Mouse (Mus musculus): ENCODE results near the gene Psg22. TPM values are rescaled to one million over a fixed set of nuclear protein-coding genes. Genes with fewer than 3 reads are reported as not detected.
"Not testable (repeated sequence)": the region's sequence is repeated elsewhere in the genome, so short reads cannot be mapped to it uniquely, and the experiment has no call there.

The Psg22 gene
- polyA plus RNA-seq, 1 experiment: not detected

DNA sequence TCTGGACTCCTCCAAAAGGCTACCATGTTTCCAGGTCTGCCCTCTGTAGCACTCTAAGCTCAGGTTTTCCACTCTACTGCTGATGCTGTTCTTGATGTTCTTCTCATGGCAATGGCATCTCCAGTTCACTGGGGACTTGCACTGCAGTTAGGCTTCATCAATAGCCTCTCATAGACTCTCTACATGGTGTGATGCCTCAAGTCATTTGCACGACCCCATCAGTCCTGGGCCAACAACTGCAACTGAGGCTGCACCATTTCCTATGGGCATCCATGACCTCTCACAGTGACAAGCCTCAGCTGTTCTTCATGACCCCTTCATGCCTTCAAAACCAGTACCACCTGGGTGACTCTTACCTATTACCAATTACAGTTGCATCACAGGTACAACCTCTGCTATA is 10.5 kb downstream of the Psg22 start:
- no peak for DNase-seq
- no peak overlapping the region for H3K27ac ChIP-seq (ENCODE audit: insufficient read depth, low read length)
- H3K4me3 ChIP-seq (replicated peaks; ENCODE audit: insufficient read depth, low read depth, low read length): no peak overlapping the region
- H3K4me1 ChIP-seq (ENCODE audit: control insufficient read depth, insufficient read depth, low read length): no peaks in the 10 kb centered on the region
- 85% methylated on average over 1 of the region's 1 CpGs for WGBS
- H3K27me3 ChIP-seq (ENCODE audit: control insufficient read depth, insufficient read depth, low read length): no peaks in the 10 kb centered on the region
- TF ChIP-seq POLR2A (IDR thresholded peaks at IDR 0.05; ENCODE audit: borderline replicate concordance, insufficient read depth, low read length) (no peak), CTCF (IDR thresholded peaks at IDR 0.05; ENCODE audit: borderline replicate concordance, insufficient read depth, low read depth, low read length) (no peak)

DNA sequence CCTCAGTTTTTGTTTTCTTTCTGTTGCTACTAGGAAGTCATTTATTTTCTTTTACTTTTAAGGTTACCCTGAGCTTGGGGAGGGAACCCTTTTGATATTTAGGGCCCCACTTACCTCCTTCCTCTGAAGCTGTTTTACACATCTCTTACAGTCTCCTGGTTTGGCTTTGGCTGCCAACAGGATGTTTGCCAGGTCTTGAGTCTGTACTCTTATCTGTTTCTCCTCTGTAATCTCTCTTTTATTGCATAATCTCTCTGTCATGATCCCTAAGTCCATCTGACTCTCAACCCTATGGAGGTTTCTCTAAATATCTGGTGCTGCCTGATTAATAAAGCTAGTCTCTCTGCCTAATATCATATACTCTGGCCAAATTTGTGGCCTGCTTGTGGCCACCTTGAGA is 15.2 kb downstream of the Psg22 start:
- Histone ChIP-seq H3K4me1 (ENCODE audit: control insufficient read depth, insufficient read depth, low read length) (no peaks in the 10 kb centered on the region), H3K27me3 (ENCODE audit: control insufficient read depth, insufficient read depth, low read length) (no peaks in the 10 kb centered on the region), H3K27ac (ENCODE audit: insufficient read depth, low read length) (no peak overlapping the region), H3K4me3 (replicated peaks; ENCODE audit: insufficient read depth, low read depth, low read length) (no peak overlapping the region)
- no peak for DNase-seq
- no peak for TF ChIP-seq POLR2A (IDR thresholded peaks at IDR 0.05; ENCODE audit: borderline replicate concordance, insufficient read depth, low read length)
- TF ChIP-seq CTCF (IDR thresholded peaks at IDR 0.05; ENCODE audit: borderline replicate concordance, insufficient read depth, low read depth, low read length): no peak

DNA sequence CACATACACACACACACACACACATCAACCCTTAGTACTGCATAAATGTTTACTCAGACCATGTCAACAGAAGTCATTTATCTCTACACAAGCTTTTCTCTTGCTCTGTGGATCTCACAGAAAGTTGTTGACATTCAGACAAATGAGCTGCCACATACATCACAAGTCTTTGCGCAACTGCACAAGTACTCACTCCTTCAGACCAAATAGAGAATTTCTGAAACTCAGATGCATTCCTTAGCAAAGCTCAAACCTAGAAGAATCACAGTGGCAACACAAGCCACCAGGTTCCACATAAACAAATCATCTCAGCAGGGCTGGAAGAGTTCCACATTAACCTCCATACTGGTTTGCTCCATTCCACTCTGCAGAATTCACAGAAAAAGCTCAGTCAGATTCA is 16.6 kb downstream of the Psg22 start:
- 95% methylated on average over 1 of the region's 1 CpGs for WGBS
- no peaks in the 10 kb centered on the region for H3K27me3 ChIP-seq (ENCODE audit: control insufficient read depth, insufficient read depth, low read length)
- TF ChIP-seq CTCF (IDR thresholded peaks at IDR 0.05; ENCODE audit: borderline replicate concordance, insufficient read depth, low read depth, low read length): no peak
- TF ChIP-seq POLR2A (IDR thresholded peaks at IDR 0.05; ENCODE audit: borderline replicate concordance, insufficient read depth, low read length): no peak
- H3K27ac ChIP-seq (ENCODE audit: insufficient read depth, low read length): no peak overlapping the region
- DNase-seq: no peak
- no peak overlapping the region for H3K4me3 ChIP-seq (replicated peaks; ENCODE audit: insufficient read depth, low read depth, low read length)
- no peaks in the 10 kb centered on the region for H3K4me1 ChIP-seq (ENCODE audit: control insufficient read depth, insufficient read depth, low read length)

DNA sequence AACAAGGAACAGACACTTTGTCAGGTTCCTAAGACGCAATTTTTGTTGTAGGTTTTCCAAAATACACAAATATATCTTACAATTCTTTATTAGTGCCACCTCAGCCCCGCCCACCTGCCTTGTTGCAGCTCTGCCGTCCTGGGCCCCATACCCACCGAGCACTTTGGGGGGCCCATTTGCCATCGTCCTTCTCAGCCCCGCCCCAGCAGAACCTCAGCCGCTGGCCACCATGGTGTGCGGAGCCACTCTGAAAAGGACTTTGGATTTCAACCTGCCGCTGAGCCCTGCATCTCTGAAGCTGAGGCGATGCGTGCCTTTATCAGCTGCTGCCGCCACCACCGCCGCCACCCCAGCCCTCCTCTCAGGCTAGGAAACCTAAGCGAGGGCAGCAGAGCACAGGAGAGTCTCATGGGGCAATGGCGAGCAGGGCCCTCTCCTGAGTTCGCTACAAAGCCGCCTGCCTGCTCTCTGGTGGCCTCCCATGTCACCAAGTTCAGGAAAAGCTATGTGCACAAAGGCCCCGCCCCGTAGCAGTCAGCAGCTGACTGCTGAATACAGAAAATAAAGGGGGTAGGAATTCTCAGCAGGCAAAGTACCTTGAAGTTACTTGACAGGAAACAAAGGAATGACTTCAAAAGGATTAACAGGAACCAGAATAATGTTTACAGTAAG is 28.4 kb downstream of the Psg22 start:
- DNase-seq: no peak
- TF ChIP-seq CTCF (IDR thresholded peaks at IDR 0.05; ENCODE audit: borderline replicate concordance, insufficient read depth, low read depth, low read length) (no peak), POLR2A (IDR thresholded peaks at IDR 0.05; ENCODE audit: borderline replicate concordance, insufficient read depth, low read length) (no peak)
- peaks cover 1% of the 10 kb centered on the region for H3K27me3 ChIP-seq (ENCODE audit: control insufficient read depth, insufficient read depth, low read length)
- H3K4me1 ChIP-seq (ENCODE audit: control insufficient read depth, insufficient read depth, low read length): no peaks in the 10 kb centered on the region
- H3K4me3 ChIP-seq (replicated peaks; ENCODE audit: insufficient read depth, low read depth, low read length): no peak overlapping the region
- H3K27ac ChIP-seq (ENCODE audit: insufficient read depth, low read length): no peak overlapping the region
- WGBS: 12% methylated on average over 20 of the region's 20 CpGs

DNA sequence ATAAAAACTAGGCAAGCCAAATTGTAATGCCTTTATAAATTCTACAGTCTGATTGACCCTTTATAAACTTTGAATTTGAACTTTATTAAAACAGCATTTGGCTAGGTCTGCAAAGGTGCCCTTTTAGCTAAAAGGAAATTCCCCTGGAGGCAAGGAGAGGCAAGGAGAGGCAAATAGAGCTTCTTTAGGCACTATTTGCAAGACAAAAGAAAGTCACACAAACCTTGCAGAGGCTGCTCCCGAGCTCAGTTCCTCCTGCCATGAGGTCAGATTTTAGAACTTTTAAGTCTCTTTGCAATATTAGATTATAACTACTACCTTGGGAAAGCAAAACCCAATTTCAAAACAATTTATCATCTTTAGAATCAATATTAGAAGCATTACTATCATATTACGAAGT is 29.5 kb downstream of the Psg22 start:
- not testable (repeated sequence) for H3K27ac ChIP-seq (ENCODE audit: insufficient read depth, low read length); DNase-seq; H3K4me1 ChIP-seq (ENCODE audit: control insufficient read depth, insufficient read depth, low read length); H3K4me3 ChIP-seq (replicated peaks; ENCODE audit: insufficient read depth, low read depth, low read length); H3K27me3 ChIP-seq (ENCODE audit: control insufficient read depth, insufficient read depth, low read length)
- WGBS: 48% methylated on average over 2 of the region's 2 CpGs

DNA sequence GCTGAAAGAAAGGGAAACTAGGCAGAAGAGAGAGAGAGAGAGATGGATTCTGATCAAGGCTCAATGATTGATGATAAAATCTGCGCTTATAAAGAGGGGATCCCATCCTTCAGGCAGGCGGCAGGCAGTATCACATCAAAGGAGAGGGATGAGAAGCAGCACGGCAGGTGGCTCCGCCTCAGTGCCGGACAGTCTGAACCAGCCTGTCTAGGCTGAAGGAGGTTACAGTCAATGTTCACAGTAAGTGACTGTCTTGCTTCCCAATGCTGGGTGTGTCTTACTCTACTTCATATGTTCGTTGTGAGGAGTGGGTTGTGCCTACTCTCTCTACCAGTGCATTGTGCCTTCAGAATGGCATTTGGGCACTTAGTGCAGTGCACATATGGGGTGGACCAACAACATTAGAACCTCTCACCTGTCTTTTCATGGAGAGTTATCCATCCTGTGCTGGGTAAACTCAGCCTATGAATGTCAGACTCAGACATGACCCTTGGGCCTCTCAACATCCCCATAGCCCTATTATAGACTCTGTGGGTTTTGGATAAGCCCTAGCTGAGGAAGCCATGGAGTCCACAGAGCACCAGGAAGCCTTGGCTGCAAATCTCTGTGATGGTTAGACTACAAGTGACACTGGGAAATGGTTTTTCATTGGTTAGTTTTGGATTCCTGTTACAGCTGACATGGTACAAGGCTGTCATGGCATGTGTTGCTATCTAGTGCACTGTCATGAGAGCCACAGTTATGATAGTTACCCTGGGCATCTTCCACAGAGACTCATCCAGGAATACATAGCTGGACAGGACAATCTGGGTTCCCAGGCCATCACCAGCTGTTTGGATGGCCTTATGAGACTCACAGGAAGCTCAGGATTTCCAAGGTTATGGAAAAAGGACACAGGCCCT is 31.4 kb downstream of the Psg22 start:
- 10% methylated on average over 6 of the region's 6 CpGs for WGBS
- H3K27ac ChIP-seq (ENCODE audit: insufficient read depth, low read length): no peak overlapping the region
- H3K27me3 ChIP-seq (ENCODE audit: control insufficient read depth, insufficient read depth, low read length): peaks cover 1% of the 10 kb centered on the region
- TF ChIP-seq POLR2A (IDR thresholded peaks at IDR 0.05; ENCODE audit: borderline replicate concordance, insufficient read depth, low read length) (no peak), CTCF (IDR thresholded peaks at IDR 0.05; ENCODE audit: borderline replicate concordance, insufficient read depth, low read depth, low read length) (no peak)
- H3K4me1 ChIP-seq (ENCODE audit: control insufficient read depth, insufficient read depth, low read length): no peaks in the 10 kb centered on the region
- H3K4me3 ChIP-seq (replicated peaks; ENCODE audit: insufficient read depth, low read depth, low read length): no peak overlapping the region
- no peak for DNase-seq

DNA sequence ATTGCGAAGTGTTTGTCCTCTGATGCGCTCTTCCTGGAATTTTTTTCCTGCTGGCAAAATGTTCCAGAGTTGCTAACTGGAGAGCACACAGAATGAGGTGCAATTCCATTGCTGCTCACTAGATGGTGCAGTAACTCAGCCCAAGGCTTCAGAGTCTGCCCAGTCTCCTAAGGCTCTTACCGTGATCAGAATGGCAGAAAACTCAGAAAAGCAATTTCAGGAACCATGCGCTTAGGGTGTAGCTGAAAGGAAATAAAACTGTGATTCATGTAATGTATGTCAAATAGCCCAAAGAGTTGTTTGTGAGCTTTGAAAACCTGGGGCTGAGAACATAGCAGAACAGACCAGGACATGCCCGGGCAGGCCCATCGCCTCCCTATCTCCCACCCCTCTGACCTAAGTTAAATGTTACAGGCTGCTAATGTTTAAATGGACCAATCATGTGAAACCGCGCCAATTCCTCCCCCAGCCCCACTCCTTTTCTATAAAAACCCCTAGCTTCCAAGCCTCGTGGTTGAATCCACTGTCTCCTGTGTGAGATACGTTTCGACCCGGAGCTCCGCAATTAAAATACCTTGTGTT is 32.1 kb downstream of the Psg22 start:
- H3K27ac ChIP-seq (ENCODE audit: insufficient read depth, low read length); H3K4me3 ChIP-seq (replicated peaks; ENCODE audit: insufficient read depth, low read depth, low read length); H3K27me3 ChIP-seq (ENCODE audit: control insufficient read depth, insufficient read depth, low read length); H3K4me1 ChIP-seq (ENCODE audit: control insufficient read depth, insufficient read depth, low read length): not testable (repeated sequence)
- TF ChIP-seq CTCF (IDR thresholded peaks at IDR 0.05; ENCODE audit: borderline replicate concordance, insufficient read depth, low read depth, low read length): peak; percentile 78
- 55% methylated on average over 11 of the region's 13 CpGs for WGBS
- DNase-seq: peak; percentile 42 to 53

DNA sequence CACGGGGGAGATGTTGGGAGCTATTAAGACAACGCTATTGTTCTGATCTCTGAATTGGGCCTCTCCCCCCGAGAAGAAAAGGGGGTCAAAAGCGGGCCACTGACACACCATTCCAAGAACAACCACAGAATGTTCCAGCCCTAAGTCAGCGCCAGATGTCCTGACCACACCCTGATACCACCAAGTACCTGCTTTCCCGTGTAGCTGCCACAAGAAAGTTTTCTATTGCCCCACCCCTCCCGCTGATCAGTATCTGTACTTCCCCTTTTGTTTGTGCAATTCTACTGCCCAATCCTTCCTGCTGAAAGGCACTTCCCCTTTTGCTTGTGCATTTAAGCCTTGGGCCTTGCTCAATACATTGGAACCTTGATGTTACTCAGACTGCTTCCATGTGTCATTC is 42.3 kb downstream of the Psg22 start:
- H3K4me1 ChIP-seq (ENCODE audit: control insufficient read depth, insufficient read depth, low read length); H3K4me3 ChIP-seq (replicated peaks; ENCODE audit: insufficient read depth, low read depth, low read length); DNase-seq; H3K27ac ChIP-seq (ENCODE audit: insufficient read depth, low read length); H3K27me3 ChIP-seq (ENCODE audit: control insufficient read depth, insufficient read depth, low read length): not testable (repeated sequence)
- WGBS: 91% methylated on average over 7 of the region's 7 CpGs

DNA sequence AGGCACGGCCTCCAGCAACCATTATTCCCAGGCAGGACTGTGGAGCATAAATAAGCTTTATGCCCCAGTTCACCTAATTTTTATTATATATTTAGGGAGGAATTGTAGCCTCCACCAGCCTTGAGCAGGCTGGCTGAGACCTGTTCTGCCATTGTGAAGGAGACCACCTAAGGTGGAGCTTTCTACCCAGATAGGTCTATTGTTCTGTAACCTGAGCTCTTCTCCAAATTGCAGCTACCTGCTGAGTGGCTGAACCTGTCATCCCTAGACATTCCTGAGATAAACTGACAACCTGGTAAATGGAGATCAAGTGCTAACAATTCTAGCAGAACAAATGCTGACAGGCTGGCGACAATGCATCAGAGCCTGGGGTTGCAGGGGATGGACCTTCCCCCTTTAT is 45.0 kb downstream of the Psg22 start:
- WGBS: 9% methylated on average over 1 of the region's 2 CpGs
- H3K4me1 ChIP-seq (ENCODE audit: control insufficient read depth, insufficient read depth, low read length); H3K4me3 ChIP-seq (replicated peaks; ENCODE audit: insufficient read depth, low read depth, low read length); DNase-seq; H3K27me3 ChIP-seq (ENCODE audit: control insufficient read depth, insufficient read depth, low read length); H3K27ac ChIP-seq (ENCODE audit: insufficient read depth, low read length): not testable (repeated sequence)

Measured in cerebellum, adult 2 months (tissue).